Mouse (Mus musculus) cerebellum, adult 2 months (tissue): Measurements from ENCODE around the gene Cbs.

Experiments used
- CTCF ChIP-seq: fragments of 200-500 bp; IDR thresholded peaks from 2 replicates; pipeline ENCODE4 v1.5.1; 2011; ENCODE audit warnings: low read depth, mild to moderate bottlenecking, control low read depth, low read length, moderate library complexity, borderline replicate concordance; ENCODE audit not compliant: insufficient read depth
- POLR2A ChIP-seq: fragments of 200-500 bp; IDR thresholded peaks from 2 replicates; pipeline ENCODE4 v1.6.1; 2011; ENCODE audit warnings: low read length, control low read depth, borderline replicate concordance; ENCODE audit not compliant: insufficient read depth

DNA sequence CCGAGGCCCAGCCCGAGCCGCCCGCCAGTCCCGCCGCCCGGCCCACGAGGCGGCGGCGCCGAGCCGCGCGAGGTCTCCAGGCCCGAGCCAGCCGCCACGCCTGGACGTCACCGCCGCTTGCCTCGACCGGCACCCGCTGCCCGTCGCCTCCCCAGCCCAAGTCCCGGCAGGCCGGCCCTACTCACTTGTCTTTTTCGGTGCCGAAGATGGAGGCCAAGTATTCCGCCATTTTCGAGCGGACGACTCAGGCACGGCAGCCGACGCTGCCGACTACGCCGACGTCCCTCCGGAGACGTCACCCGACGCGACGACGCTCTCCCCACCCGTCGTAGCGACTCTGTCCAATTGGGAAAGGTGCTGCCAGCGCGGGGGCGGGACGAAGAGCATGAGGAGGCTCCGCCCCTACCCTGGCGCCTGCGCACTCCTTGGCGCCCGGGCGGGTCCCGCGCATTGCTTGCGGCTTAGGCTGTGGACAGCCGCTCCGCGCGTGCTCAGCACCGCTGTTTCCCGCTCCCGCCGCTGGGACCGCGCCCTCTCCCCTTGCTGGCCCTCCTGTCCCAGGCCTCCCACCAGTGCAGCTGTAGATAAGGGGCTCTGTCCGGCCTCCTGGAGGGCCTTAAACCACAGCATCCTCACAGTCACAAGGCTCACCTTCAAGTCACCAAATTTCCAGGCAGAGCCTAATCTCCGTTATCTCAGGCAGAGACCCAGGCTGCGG lies 21.6 kb upstream of the Cbs start, which contains the start of gene U2af1:
- TF ChIP-seq CTCF (no peak), POLR2A (peak; percentile 94)
